Mouse (Mus musculus): Measurements from ENCODE around the gene Exph5. TPM values are rescaled to one million over a fixed set of nuclear protein-coding genes. Genes with fewer than 3 reads are reported as not detected.

Gene Exph5
- polyA plus RNA-seq, 1 experiment = 2.6 TPM

- TF ChIP-seq POLR2A (IDR thresholded peaks at IDR 0.05; ENCODE audit: low read depth, low read length) = no peak
- TF ChIP-seq CTCF (IDR thresholded peaks at IDR 0.05; ENCODE audit: extremely low read depth, insufficient read length, insufficient replicate concordance, low read depth, low read length) = no peak
- Histone ChIP-seq H3K36me3 (ENCODE audit: control insufficient read depth, insufficient read depth, low read length) (no peaks in the 10 kb centered on the region), H3K27ac (ENCODE audit: insufficient read depth, low read depth, low read length) (no peak overlapping the region), H3K4me1 (ENCODE audit: control insufficient read depth, insufficient read depth, insufficient read length, low read length) (peaks cover 5% of the 10 kb centered on the region; the same call in 1 of the 2 replicates), H3K4me3 (ENCODE audit: low read depth, low read length) (no peak overlapping the region), H3K27me3 (ENCODE audit: control insufficient read depth, insufficient read depth, low read length) (no peaks in the 10 kb centered on the region)
- WGBS = 73% methylated on average over 5 of the region's 5 CpGs
Measured at GRCm38 (mm10) chr9:53268036-53268435, 33.4 kb upstream of the Exph5 start.

DNA sequence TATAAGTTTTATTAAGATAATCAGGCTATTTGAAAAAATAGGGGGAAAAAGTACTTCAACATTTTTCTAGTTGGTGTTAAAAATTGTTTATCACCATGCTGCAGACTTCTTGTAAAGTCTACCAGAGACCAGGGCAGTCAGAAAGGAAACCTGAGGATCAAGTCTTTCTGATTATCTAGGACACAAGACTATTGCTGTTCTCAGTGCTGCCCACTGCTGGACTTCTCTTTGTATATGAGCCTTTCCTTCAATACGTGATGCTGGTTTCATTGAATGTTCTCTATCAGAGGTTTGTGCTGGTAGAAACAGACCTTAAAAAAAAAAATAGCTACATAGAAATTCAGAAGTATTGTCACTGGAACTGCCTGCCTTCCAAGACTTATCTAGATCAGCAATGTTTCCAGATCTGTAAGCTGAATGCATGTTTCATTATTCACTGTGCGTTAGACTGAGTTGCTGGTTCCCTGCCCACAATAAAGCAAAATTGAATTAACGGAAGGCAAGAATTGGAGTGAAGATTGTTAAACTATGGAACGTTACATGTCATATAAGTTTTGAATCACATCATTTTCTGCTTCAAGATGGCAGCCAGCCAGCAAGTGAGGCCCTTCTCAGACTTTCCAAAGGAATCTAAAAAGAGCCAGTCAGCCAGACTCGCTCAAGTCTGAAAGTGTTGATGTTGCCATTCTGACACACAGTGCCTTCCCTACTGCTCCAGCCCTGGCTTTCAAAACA is 32.6 kb upstream of the Exph5 start:
- H3K4me3 ChIP-seq (ENCODE audit: low read depth, low read length) = no peak overlapping the region
- 70% methylated on average over 5 of the region's 5 CpGs for WGBS
- H3K27me3 ChIP-seq (ENCODE audit: control insufficient read depth, insufficient read depth, low read length) = no peaks in the 10 kb centered on the region
- TF ChIP-seq CTCF (IDR thresholded peaks at IDR 0.05; ENCODE audit: extremely low read depth, insufficient read length, insufficient replicate concordance, low read depth, low read length) = no peak
- no peak for TF ChIP-seq POLR2A (IDR thresholded peaks at IDR 0.05; ENCODE audit: low read depth, low read length)
- H3K4me1 ChIP-seq (ENCODE audit: control insufficient read depth, insufficient read depth, insufficient read length, low read length) = peaks cover 5% of the 10 kb centered on the region; the same call in 1 of the 2 replicates
- no peak overlapping the region for H3K27ac ChIP-seq (ENCODE audit: insufficient read depth, low read depth, low read length)
- H3K36me3 ChIP-seq (ENCODE audit: control insufficient read depth, insufficient read depth, low read length) = no peaks in the 10 kb centered on the region

DNA sequence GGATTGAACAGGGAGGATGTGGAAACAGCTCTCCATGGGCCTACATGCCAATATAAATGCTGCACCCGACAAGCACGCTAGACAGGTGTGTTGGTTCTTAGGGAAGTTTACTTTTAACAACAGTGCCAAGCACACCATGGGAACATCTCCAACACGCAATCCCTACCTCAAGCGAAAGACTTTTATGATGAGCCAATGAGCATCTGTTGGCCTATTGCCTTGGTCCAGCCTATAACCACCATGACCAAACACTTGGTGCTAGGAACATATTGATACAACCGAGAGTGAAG is 32.1 kb upstream of the Exph5 start:
- TF ChIP-seq CTCF (IDR thresholded peaks at IDR 0.05; ENCODE audit: extremely low read depth, insufficient read length, insufficient replicate concordance, low read depth, low read length) (no peak), POLR2A (IDR thresholded peaks at IDR 0.05; ENCODE audit: low read depth, low read length) (no peak)
- H3K4me1 ChIP-seq (ENCODE audit: control insufficient read depth, insufficient read depth, insufficient read length, low read length) = peaks cover 5% of the 10 kb centered on the region; the same call in 1 of the 2 replicates
- H3K27me3 ChIP-seq (ENCODE audit: control insufficient read depth, insufficient read depth, low read length) = no peaks in the 10 kb centered on the region
- H3K36me3 ChIP-seq (ENCODE audit: control insufficient read depth, insufficient read depth, low read length) = no peaks in the 10 kb centered on the region
- 72% methylated on average over 5 of the region's 5 CpGs for WGBS
- no peak overlapping the region for H3K4me3 ChIP-seq (ENCODE audit: low read depth, low read length)
- H3K27ac ChIP-seq (ENCODE audit: insufficient read depth, low read depth, low read length) = no peak overlapping the region

DNA sequence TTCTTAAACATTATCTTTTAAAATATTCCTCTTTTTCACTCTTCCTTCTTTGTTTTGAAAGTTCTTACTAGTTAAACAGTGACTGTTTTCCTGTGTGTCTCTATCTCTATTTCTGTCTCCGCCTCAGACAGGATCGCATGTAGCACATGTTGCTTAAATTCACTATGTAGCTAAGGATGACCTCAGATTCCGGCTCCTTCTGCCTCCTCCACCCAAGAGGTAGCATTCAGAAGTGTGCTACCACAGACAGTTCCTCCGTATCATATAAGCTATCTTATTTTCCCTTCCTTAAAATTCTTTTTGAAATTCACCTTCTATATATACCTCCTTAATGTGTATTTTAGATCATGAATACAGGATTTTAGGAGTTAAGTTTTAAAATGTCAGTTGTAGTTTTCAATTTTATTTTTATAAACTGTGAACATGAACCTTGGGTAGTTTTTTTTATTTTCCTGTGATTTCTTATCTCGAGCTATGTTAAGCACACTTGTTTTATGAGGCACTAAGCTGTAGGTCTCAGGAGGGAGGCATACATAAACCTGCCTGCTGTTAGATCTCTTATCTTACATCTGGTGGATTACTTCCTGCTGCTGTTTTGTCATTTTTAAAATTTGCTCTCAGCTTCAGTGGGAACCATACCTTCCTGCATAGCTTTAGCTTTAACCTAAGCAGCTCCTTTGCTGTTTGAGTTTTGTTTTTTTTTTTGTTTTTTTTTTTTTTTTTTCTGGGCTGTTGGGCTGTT is 30.0 kb upstream of the Exph5 start:
- H3K4me1 ChIP-seq (ENCODE audit: control insufficient read depth, insufficient read depth, insufficient read length, low read length) = peaks cover 5% of the 10 kb centered on the region; the same call in 1 of the 2 replicates
- no peak overlapping the region for H3K4me3 ChIP-seq (ENCODE audit: low read depth, low read length)
- no peaks in the 10 kb centered on the region for H3K27me3 ChIP-seq (ENCODE audit: control insufficient read depth, insufficient read depth, low read length)
- WGBS = 34% methylated on average over 5 of the region's 5 CpGs
- TF ChIP-seq POLR2A (IDR thresholded peaks at IDR 0.05; ENCODE audit: low read depth, low read length) = no peak
- no peak for TF ChIP-seq CTCF (IDR thresholded peaks at IDR 0.05; ENCODE audit: extremely low read depth, insufficient read length, insufficient replicate concordance, low read depth, low read length)
- H3K36me3 ChIP-seq (ENCODE audit: control insufficient read depth, insufficient read depth, low read length) = no peaks in the 10 kb centered on the region
- peak overlapping the region; percentile 73 for H3K27ac ChIP-seq (ENCODE audit: insufficient read depth, low read depth, low read length)

DNA sequence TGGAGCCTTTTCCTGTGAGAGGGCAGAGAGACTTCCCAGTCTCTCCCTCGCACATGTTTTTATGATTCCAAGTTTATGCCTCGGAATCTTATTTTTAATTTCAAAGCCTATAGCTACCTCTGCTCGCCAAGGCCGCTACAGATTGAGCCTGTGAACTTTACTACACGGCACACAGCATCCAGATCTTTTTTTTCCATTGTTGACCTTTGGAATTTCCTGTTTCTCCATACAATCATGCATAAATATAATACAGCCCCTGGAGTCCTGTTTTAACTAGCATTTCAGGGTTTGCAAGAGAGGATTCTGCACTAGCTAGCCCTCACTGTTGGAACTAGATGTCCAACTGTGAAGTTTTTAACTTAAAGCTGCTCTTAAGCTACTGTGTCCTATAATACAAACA is 29.3 kb upstream of the Exph5 start:
- Histone ChIP-seq H3K4me3 (ENCODE audit: low read depth, low read length) (no peak overlapping the region), H3K27me3 (ENCODE audit: control insufficient read depth, insufficient read depth, low read length) (no peaks in the 10 kb centered on the region), H3K27ac (ENCODE audit: insufficient read depth, low read depth, low read length) (peak overlapping the region; percentile 73), H3K36me3 (ENCODE audit: control insufficient read depth, insufficient read depth, low read length) (no peaks in the 10 kb centered on the region), H3K4me1 (ENCODE audit: control insufficient read depth, insufficient read depth, insufficient read length, low read length) (peaks cover 5% of the 10 kb centered on the region; the same call in 1 of the 2 replicates)
- TF ChIP-seq CTCF (IDR thresholded peaks at IDR 0.05; ENCODE audit: extremely low read depth, insufficient read length, insufficient replicate concordance, low read depth, low read length) (no peak), POLR2A (IDR thresholded peaks at IDR 0.05; ENCODE audit: low read depth, low read length) (no peak)
- 13% methylated on average over 5 of the region's 5 CpGs for WGBS

DNA sequence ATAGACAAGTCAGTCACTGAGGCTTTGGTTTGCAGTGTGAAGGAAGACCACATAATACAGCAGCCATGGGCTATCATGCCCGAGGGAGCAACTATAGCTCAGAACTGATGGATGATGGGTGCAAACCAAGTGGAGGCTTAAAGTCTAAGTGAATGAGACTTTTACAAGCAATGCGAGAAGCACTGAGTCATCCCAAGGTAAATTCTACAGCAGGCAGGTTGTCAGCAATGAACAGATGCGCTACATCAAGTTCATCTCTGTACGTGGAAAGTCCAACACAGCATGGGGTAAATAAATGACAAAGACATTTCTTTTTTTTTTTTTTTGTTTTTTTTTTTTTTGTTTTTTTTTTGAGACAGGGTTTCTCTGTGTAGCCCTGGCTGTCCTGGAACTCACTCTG is 28.8 kb upstream of the Exph5 start:
- Histone ChIP-seq H3K27ac (ENCODE audit: insufficient read depth, low read depth, low read length) (peak overlapping the region; percentile 70), H3K36me3 (ENCODE audit: control insufficient read depth, insufficient read depth, low read length) (no peaks in the 10 kb centered on the region), H3K4me1 (ENCODE audit: control insufficient read depth, insufficient read depth, insufficient read length, low read length) (peaks cover 5% of the 10 kb centered on the region; the same call in 1 of the 2 replicates), H3K4me3 (ENCODE audit: low read depth, low read length) (no peak overlapping the region), H3K27me3 (ENCODE audit: control insufficient read depth, insufficient read depth, low read length) (no peaks in the 10 kb centered on the region)
- 57% methylated on average over 4 of the region's 4 CpGs for WGBS
- no peak for TF ChIP-seq POLR2A (IDR thresholded peaks at IDR 0.05; ENCODE audit: low read depth, low read length)
- TF ChIP-seq CTCF (IDR thresholded peaks at IDR 0.05; ENCODE audit: extremely low read depth, insufficient read length, insufficient replicate concordance, low read depth, low read length) = no peak

GRCm38 (mm10) chr9:53276381-53276780 is 25.1 kb upstream of the Exph5 start:
- 96% methylated on average over 1 of the region's 1 CpGs for WGBS
- no peak overlapping the region for H3K27ac ChIP-seq (ENCODE audit: insufficient read depth, low read depth, low read length)
- no peaks in the 10 kb centered on the region for H3K27me3 ChIP-seq (ENCODE audit: control insufficient read depth, insufficient read depth, low read length)
- no peak overlapping the region for H3K4me3 ChIP-seq (ENCODE audit: low read depth, low read length)
- no peaks in the 10 kb centered on the region for H3K36me3 ChIP-seq (ENCODE audit: control insufficient read depth, insufficient read depth, low read length)
- H3K4me1 ChIP-seq (ENCODE audit: control insufficient read depth, insufficient read depth, insufficient read length, low read length) = peaks cover 3% of the 10 kb centered on the region; the same call in 1 of the 2 replicates
- TF ChIP-seq CTCF (IDR thresholded peaks at IDR 0.05; ENCODE audit: extremely low read depth, insufficient read length, insufficient replicate concordance, low read depth, low read length) (no peak), POLR2A (IDR thresholded peaks at IDR 0.05; ENCODE audit: low read depth, low read length) (no peak)
